Mouse (Mus musculus) embryo, embryonic 10 days (tissue): Measurements from ENCODE around the gene Tcf25.

Source experiments
- DNase-seq: peaks from one replicate; pipeline ENCODE4 v3.0.0-alpha.2; 2015; ENCODE audit warnings: low spot score

Tcf25 gene

GRCm38 (mm10) chr8:123349073-123349472, 24.5 kb upstream of the Tcf25 start:
- DNase-seq: no peak

- no peak for DNase-seq
Observed at GRCm38 (mm10) chr8:123352118-123352517, 21.4 kb upstream of the Tcf25 start.

DNA sequence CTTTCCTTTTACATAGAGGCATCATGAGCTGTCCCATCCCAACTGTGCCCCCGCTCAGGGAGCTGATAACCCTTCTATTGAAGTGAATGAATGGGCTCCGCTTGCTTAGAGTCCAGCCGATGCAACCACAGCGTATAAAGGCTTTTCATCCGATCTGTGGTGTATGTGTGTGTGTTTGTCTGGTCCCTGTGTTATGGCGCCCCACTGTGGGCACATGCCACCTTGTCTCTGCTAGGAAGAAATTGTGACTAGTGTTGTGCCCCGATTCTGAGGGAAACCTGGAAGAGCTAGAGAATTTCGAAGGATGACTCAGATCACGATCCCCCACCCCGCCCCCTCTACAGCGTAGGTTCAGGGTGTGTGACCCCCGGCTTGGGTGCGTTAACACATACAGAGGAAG, 20.8 kb upstream of the Tcf25 start:
- DNase-seq: peak; percentile 69

- no peak for DNase-seq
Observed at GRCm38 (mm10) chr8:123353216-123353615, 20.3 kb upstream of the Tcf25 start.

GRCm38 (mm10) chr8:123361082-123361739, 12.3 kb upstream of the Tcf25 start:
- DNase-seq: peak; percentile 91

DNA sequence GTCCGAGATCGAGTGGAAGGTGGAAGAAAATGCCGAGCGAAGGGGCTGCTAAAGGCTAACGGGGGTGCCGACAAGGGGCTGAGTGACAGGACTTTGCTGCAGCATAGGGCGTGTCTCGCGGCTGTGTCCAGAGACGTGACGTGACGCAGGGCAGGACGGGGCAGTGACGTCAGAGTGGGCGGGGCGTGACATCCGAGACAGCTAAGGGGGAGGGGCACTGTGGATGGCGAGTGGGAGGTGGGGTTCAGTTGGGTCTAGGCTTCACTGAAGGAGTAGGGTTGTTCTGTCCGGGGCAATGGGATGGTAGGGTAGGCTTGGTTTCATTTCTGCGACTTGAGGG, 656 bp downstream of the Tcf25 start:
- DNase-seq: peak; percentile 97

GRCm38 (mm10) chr8:123375701-123376100, 2.1 kb downstream of the Tcf25 start:
- no peak for DNase-seq

DNA sequence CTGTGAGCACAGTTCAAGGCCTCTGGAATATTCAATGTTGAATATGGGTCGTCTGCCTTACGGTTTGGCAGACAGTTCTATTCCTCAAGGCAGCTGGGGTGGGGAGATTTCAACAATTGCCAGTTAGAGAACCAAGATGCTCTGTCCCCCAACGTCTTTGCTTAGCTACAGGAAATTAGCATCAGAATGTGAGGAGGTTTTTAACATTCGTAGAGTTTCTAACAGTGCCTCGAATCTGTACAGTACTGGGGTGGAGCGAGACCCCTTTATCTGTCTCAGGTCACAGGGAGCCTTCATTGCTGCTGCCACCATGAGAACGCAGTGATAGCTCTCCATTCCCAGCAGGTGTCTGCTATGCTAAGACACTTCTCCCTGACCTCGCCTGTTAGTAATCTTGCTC, 2.6 kb downstream of the Tcf25 start:
- no peak for DNase-seq

DNA sequence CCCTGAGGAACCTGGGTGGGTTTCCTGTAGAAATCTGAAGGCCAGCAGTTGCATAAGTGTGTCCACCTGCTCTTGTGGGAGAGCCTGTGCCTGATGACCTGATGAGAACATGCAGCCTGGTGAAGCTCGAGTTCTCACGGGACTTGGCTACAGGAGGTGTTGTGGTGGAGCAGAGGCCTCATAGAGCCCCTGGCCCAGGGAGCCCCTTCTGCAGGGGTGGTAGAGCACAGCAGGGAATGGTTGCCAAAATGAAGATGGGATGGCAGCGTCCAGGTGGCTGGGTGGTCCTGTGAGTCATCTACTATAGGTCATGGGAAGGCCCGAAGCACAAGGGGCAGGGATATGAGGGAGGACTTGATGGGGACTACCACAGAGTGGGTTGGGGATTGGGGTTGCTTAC, 8.2 kb downstream of the Tcf25 start:
- DNase-seq: no peak

GRCm38 (mm10) chr8:123382516-123382915, 9.0 kb downstream of the Tcf25 start:
- DNase-seq: no peak

GRCm38 (mm10) chr8:123384883-123385540, 11.5 kb downstream of the Tcf25 start:
- DNase-seq: no peak

DNA sequence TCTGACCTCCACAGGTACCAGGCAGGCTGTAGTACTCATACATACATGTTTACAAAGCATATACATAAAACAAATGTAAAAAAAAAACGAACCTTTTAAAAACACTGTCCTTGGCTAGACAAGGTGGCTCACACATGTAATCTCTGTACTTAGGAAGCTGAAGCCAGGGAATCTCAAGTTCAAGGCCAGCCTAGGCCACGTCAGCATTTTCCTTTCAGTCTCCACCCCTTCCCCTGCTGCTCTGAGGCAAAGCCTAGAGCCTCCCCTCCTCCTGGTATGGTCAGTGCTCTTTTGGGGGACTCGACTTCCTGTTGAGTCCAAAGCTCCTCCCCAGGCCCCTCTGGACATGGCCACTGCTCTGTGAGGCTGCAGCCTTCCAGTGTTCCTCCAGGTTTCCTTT, 13.5 kb downstream of the Tcf25 start:
- DNase-seq: no peak

DNA sequence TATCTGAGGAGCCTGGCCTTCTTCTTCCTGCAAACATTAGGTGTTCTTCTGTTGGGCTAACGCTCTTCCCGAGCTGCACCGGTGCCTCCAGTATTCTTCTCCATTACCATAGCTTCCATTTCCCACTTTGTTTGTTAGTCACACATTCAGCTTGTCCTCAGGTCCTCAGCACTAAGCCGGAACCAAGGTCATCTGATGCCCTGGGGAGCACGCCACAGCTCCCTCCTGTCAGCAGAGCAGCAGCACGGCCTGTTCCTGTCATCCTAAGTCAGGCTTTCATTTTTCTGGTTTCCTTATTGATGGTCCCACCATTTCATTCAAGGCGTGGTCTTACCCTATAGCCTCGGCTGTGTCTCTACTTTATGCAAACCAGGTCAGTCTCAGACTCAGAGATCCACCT, 14.2 kb downstream of the Tcf25 start:
- no peak for DNase-seq

- no peak for DNase-seq
Observed at GRCm38 (mm10) chr8:123389026-123389425, 15.5 kb downstream of the Tcf25 start.

DNA sequence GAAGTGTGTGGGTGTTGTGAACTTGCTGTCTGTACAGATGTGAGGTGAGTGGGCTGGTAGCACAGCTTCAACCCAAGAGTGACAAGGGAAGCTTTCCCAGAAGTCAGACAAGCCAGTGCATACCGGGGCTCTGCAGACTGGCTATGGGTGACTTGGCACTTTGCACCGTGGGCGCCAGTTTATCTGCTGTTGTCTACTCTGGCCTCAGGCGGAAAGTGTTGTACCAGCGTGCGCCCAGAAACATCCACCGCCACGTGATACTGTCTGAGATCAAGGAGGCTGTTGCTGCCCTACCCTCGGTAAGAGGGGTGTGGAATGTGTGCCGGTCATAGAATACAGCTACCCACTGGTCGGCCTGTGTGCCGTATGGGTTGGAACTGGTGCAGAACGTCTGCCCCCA, 24.8 kb downstream of the Tcf25 start:
- no peak for DNase-seq

GRCm38 (mm10) chr8:123401936-123402335, 28.4 kb downstream of the Tcf25 start:
- DNase-seq: no peak

DNA sequence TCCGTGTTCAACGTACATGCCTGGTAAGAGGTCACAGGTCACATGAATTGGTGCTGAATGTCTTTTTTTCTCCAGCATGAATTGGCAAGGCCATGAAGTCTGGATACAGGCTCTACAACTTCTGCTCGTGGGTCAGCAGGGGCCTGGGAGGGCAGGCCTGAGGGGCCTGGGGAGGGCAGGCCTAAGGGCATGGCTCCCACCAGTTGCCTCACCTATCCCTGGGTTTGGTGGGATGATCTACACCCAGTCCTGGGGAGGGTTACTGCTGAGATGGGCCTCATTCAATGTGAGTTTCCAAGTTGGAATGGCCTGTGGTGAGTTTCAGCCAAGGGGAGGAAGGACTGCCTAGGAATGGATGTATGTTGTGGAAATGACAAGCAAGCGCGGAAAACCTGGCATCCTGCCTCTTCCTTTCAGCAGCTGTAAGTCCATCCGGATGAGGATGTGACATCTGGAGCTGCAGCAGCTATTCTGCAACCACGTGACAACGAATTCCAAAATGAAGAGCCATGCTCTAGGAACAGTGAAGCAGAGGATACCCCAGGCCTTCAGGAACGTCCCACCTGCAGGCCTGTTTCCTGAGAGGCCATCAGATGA, 29.3 kb downstream of the Tcf25 start:
- DNase-seq: no peak

DNA sequence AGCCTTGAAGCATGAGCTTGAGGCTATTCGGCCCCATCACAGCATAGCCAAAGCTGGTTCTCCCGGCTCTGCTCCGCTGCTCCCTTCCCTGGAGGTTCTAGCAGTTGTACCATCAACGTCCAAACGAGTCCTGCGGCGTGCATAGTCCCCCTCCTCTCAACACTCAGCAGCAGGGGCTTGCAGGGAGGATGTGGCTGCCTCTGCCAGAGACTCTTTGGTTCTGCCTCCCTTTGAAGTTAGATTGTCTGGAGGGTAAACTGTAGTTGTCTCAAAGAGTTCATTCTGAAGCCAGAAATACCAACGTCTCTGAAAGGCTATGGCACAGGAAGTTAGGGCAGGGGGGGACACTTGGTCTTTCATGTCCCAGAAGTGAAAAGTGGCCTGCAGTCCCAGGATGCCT, 31.0 kb downstream of the Tcf25 start:
- no peak for DNase-seq

DNA sequence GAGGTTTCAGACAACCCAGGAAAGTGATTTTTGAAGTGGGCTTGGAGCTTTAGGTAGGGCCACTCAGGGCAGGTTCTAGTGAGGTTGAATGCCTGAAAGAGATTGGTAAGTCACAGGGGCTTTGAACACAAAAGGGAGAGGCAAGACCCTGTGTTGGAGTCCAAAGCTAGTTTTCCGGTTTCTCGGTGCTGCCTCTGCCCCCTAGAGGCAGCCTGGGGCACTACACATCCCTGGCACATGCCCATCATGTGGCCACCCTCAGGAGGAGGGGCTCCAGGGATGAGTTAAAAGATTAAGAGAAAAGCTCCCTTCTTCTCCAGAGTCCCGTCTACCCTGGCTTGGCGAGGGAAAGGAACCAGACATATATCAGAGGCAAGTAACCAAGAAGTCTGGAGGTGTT, 33.2 kb downstream of the Tcf25 start, which contains the start of gene Mc1r:
Gene Mc1r (plus strand): TSS at position 322 of the 400 bp plus-strand sequence.
- DNase-seq: peak; percentile 75

DNA sequence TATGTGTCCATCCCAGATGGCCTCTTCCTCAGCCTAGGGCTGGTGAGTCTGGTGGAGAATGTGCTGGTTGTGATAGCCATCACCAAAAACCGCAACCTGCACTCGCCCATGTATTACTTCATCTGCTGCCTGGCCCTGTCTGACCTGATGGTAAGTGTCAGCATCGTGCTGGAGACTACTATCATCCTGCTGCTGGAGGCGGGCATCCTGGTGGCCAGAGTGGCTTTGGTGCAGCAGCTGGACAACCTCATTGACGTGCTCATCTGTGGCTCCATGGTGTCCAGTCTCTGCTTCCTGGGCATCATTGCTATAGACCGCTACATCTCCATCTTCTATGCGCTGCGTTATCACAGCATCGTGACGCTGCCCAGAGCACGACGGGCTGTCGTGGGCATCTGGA, 34.1 kb downstream of the Tcf25 start:
- no peak for DNase-seq

GRCm38 (mm10) chr8:123408586-123409544, 35.3 kb downstream of the Tcf25 start:
- DNase-seq: no peak

DNA sequence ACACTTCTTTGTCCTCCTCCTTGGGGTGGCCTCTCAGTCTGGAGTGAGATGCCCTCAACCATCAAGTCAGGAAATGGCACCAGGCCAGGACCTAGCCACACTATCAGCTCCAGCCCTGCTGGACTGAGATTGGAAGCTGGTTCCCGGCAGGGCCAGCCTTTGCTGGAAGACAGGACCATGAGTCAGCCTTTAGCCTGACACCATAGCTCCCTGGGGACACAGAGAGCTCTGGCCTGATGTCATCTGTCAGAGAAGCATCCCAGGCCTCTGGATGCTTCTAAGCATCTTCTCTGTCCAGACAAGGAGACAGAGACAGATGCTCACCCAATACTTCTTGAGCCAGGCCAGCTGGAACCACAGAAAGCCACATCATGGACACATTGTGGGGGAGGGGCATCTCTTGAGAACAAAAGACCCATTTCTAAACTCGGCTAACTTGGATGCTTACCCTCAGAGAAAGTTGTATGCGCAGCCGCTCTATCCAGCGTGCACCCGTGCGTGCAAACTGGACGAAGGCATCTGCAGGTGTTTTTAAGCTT, 36.6 kb downstream of the Tcf25 start:
- peak; percentile 46 for DNase-seq
